ENCODE assay signal across 10 mouse cellular contexts in genomic region chr8:11010398-11010797, GRCm38 (mm10). TPM values are rescaled to one million over a fixed set of nuclear protein-coding genes. Genes with fewer than 3 reads are reported as not detected.
A peak's percentile ranks its signal among the peaks of the same experiment; 100 is the strongest.
DNase-seq lines count a peak whose midpoint lies in the region; ATAC-seq and TF ChIP-seq lines count a peak whose summit lies in the region.
"Had no signal": no experiment of that assay in that cellular context is flagged by ENCODE, and none has a peak within 500 bp of the region (broad histone marks: within the 10 kb centered on the region; RNA-seq: fewer than 3 reads in every experiment).

No protein-coding gene starts in this region.

- H3K4me3 ChIP-seq in heart, embryonic 15.5 days: no peak overlapping the region
- H3K4me3 ChIP-seq in hindbrain, embryonic 11.5 days (ENCODE audit: low read depth, low read length): no peak overlapping the region
- H3K4me3 ChIP-seq in liver, embryonic 16.5 days (ENCODE audit: low read depth, low read length): peak overlapping the region; percentile 91; the same call in 1 of the 2 replicates

- 52% methylated on average over 11 of the region's 11 CpGs for WGBS in heart, embryonic 15.5 days
- 63% methylated on average over 11 of the region's 11 CpGs for WGBS in hindbrain, embryonic 11.5 days
- 31% methylated on average over 11 of the region's 11 CpGs for WGBS in liver, embryonic 16.5 days (ENCODE audit: insufficient replicate concordance)

- H3K36me3 ChIP-seq in heart, embryonic 15.5 days: no peaks in the 10 kb centered on the region
- no peaks in the 10 kb centered on the region for H3K36me3 ChIP-seq in hindbrain, embryonic 11.5 days (ENCODE audit: control insufficient read depth, insufficient read depth, low read length)
- no peaks in the 10 kb centered on the region; the same call in 1 of the 2 replicates for H3K36me3 ChIP-seq in liver, embryonic 16.5 days (ENCODE audit: control insufficient read depth, insufficient read depth)

- H3K4me2 ChIP-seq in heart, embryonic 15.5 days: peak overlapping the region; percentile 90; the same call in 1 of the 2 replicates
- no peak overlapping the region for H3K4me2 ChIP-seq in hindbrain, embryonic 11.5 days (replicated peaks; ENCODE audit: low read depth, low read length)
- H3K4me2 ChIP-seq in liver, embryonic 16.5 days (ENCODE audit: low read depth, low read length): peak overlapping the region; percentile 92

- H3K4me1 ChIP-seq in heart, embryonic 15.5 days (replicated peaks): peaks cover 33% of the 10 kb centered on the region
- peaks cover 17% of the 10 kb centered on the region for H3K4me1 ChIP-seq in hindbrain, embryonic 11.5 days (replicated peaks; ENCODE audit: control insufficient read depth, insufficient read depth, low read length)
- peaks cover 31% of the 10 kb centered on the region for H3K4me1 ChIP-seq in liver, embryonic 16.5 days (ENCODE audit: control insufficient read depth, low read depth, low read length)

- intact Hi-C loops in heart, postnatal 25 days (cut with DNase I): loop anchor here (5.0 kb wide), 1 partner anchor 573 kb away; no protein-coding TSS in a partner anchor

- TF ChIP-seq POLR2A in brain, embryonic 14.5 days (IDR thresholded peaks at IDR 0.05; ENCODE audit: borderline replicate concordance, extremely low read depth, insufficient read depth, insufficient read length, poor library complexity, severe bottlenecking): no peak

- H3K27ac ChIP-seq in heart, embryonic 15.5 days: peak overlapping the region; percentile 99
- no peak overlapping the region for H3K27ac ChIP-seq in hindbrain, embryonic 11.5 days (ENCODE audit: low read depth, low read length)
- H3K27ac ChIP-seq in liver, embryonic 16.5 days (ENCODE audit: low read length): peak overlapping the region; percentile 96; the same call in 1 of the 2 replicates

- DNase-seq in heart, postnatal 25 days (ENCODE audit: low spot score): no peak
- peak; percentile 39 for DNase-seq in brain, embryonic 14.5 days (ENCODE audit: low read depth)
- peak; percentile 16 for DNase-seq in hindbrain, embryonic 11.5 days (ENCODE audit: low spot score)
- no peak for DNase-seq in frontal cortex, postnatal 10 days (ENCODE audit: low spot score in 2 of 2)
- DNase-seq: gastrocnemius, postnatal 14 days; layer of hippocampus, adult 9-11 months had no signal

- no peaks in the 10 kb centered on the region for H3K9me3 ChIP-seq in heart, embryonic 15.5 days (replicated peaks)
- no peaks in the 10 kb centered on the region for H3K9me3 ChIP-seq in hindbrain, embryonic 11.5 days (ENCODE audit: control insufficient read depth, low read length)
- H3K9me3 ChIP-seq in liver, embryonic 16.5 days (replicated peaks; ENCODE audit: control insufficient read depth, low read length): no peaks in the 10 kb centered on the region

- no peak for ATAC-seq in heart, embryonic 15.5 days (replicated peaks; ENCODE audit: insufficient number of reproducible peaks, insufficient read depth, low FRiP score, low read depth)
- ATAC-seq in hindbrain, embryonic 11.5 days (ENCODE audit: low FRiP score): no peak
- ATAC-seq in liver, embryonic 16.5 days (ENCODE audit: low read depth): no peak
- no peak for ATAC-seq in erythroid progenitor cell, adult 5-6 weeks (replicated peaks; ENCODE audit: low FRiP score, poor library complexity, severe bottlenecking)
- ATAC-seq in monocyte, adult 5-6 weeks (replicated peaks; ENCODE audit: insufficient number of reproducible peaks, low FRiP score, low TSS enrichment, poor library complexity, severe bottlenecking): no peak

- TF ChIP-seq CTCF in brain, embryonic 14.5 days (IDR thresholded peaks at IDR 0.05; ENCODE audit: borderline replicate concordance, extremely low read depth, insufficient read depth, insufficient read length): no peak

- H3K27me3 ChIP-seq in heart, embryonic 15.5 days: no peaks in the 10 kb centered on the region; the same call in 1 of the 2 replicates
- H3K27me3 ChIP-seq in hindbrain, embryonic 11.5 days (ENCODE audit: control insufficient read depth, insufficient read depth, low read length): no peaks in the 10 kb centered on the region
- peaks cover 3% of the 10 kb centered on the region; the same call in 1 of the 2 replicates for H3K27me3 ChIP-seq in liver, embryonic 16.5 days (ENCODE audit: control insufficient read depth, insufficient read depth, low read depth, low read length)

- no peak overlapping the region for H3K9ac ChIP-seq in heart, embryonic 15.5 days
- no peak overlapping the region for H3K9ac ChIP-seq in hindbrain, embryonic 11.5 days (ENCODE audit: low read depth, low read length)
- H3K9ac ChIP-seq in liver, embryonic 16.5 days (ENCODE audit: low read depth, low read length): no peak overlapping the region

RNA-seq across cellular contexts. Expression of gene Irs2, which starts 2.1 kb away (rescaled TPM):
- 3.4 and 4.3 TPM in 2 replicates for polyA plus RNA-seq in heart, embryonic 15.5 days (2015; fragmentation: Nextera tagmentation; extraction: Ambion mirVana)
- total RNA-seq in heart, postnatal 25 days (2021): 10 to 100 TPM; 10.6 to 11.3 TPM
- polyA plus RNA-seq in brain, embryonic 14.5 days (2012; rRNA removed): 9.7 and 17.6 TPM in 2 replicates
- polyA plus RNA-seq in hindbrain, embryonic 11.5 days (2014; fragmentation: Nextera tagmentation; extraction: Ambion mirVana): 5.6 and 6.1 TPM in 2 replicates
- polyA plus RNA-seq in liver, embryonic 16.5 days (2015; fragmentation: Nextera tagmentation; extraction: Ambion mirVana): 3.0 and 3.2 TPM in 2 replicates
- total RNA-seq in erythroid progenitor cell, adult 5-6 weeks (2015; ENCODE audit: low replicate concordance): 13.4 and 14.1 TPM in 2 replicates
- 6.8 and 9.2 TPM in 2 replicates for total RNA-seq in erythroid progenitor cell, adult 5-6 weeks (2017; ENCODE audit: low replicate concordance)
- 31.1 to 35.4 TPM (median 33.2 TPM) in 3 replicates for total RNA-seq in monocyte, adult 5-6 weeks (2017)

Comparison
In these comparisons a context has a peak if more than half of its experiments do, and no peak if none do; other contexts are left out.
1. DNase-seq: peak in brain, embryonic 14.5 days (single experiment) and hindbrain, embryonic 11.5 days (single experiment); none in heart, postnatal 25 days (single experiment) and frontal cortex, postnatal 10 days (0 of 2).